Mouse (Mus musculus) bone marrow, adult 2 months (tissue): ENCODE results near the gene Gpbar1.

Source experiments
- CTCF ChIP-seq: fragments of 200-500 bp; IDR thresholded peaks from 2 replicates; pipeline ENCODE4 v1.5.1; 2011; ENCODE audit warnings: low read length, control low read depth; ENCODE audit not compliant: control insufficient read depth, insufficient read depth
- POLR2A ChIP-seq: fragments of 200-500 bp; IDR thresholded peaks from 2 replicates; pipeline ENCODE4 v1.6.1; 2011; ENCODE audit warnings: low read depth, mild to moderate bottlenecking, control low read depth, low read length, borderline replicate concordance; ENCODE audit not compliant: control insufficient read depth

DNA sequence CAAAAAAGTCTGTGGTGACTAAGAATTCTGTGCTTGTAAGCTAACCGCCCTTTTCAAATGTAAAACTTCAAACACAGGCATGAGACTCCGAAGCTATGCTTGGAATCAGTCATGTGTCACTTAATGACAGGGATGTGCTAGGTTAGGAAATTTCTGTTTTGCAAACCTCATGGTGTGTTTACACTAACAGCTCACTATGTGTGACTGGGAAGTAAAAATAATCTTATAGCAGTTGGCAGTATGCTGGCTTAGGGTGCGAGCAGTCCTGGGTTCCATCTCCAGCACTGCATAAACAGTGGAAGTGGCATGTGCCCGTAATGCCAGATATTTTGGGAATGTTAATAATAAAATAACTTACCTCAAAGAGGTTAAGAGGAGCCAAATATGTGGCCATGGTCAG lies 26.6 kb downstream of the Gpbar1 start:
- no peak for TF ChIP-seq POLR2A
- no peak for TF ChIP-seq CTCF
